Mouse (Mus musculus) ES-CJ7 (cell line): ENCODE results near the gene Pkp4.

Source experiments
- DNase-seq: peaks from one replicate; pipeline ENCODE4 v3.0.0; 2011; ENCODE audit warnings: low read depth, low spot score

Gene Pkp4

GRCm38 (mm10) chr2:59338926-59339325 is 178.3 kb downstream of the Pkp4 start:
- DNase-seq, result no peak

DNA sequence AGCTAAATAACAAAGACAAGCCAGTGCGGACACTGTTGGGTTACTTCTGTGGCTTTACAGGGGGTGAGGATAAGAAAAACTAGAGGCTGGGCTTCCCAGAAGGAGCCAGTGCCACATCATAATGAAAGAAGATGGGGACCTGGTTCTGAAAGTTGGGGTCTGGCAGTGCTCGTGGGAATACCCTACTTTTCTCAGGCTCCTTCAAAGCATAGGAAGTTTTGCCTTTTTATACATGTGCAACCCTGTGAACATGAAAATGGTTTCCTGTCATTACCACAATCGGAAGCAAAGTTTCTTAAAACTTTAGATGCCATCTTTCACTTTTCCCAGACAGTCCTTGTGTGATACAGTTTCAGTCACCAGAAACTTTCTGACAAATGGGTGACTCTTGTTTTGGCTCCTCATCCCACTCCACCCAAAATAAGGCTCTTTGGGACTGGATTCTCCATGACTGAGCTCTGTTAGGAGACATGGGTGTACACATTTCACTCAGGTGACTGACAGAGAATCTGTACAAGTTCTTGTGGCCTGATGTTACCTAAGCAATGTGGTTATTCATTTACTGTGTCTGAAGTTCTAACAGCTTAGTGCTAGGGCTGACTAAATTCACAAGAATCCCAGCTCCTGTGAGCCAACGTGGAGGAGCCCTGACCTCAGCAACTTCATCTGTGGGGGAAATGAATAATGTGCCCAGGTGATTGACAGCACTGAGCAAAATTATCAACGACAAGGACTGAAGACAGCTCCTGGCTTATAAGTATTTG is 179.3 kb downstream of the Pkp4 start:
- DNase-seq, result no peak

GRCm38 (mm10) chr2:59340878-59341277 is 180.2 kb downstream of the Pkp4 start:
- DNase-seq, result no peak

- DNase-seq, result no peak
Observed at GRCm38 (mm10) chr2:59342591-59343210, 182.1 kb downstream of the Pkp4 start.

DNA sequence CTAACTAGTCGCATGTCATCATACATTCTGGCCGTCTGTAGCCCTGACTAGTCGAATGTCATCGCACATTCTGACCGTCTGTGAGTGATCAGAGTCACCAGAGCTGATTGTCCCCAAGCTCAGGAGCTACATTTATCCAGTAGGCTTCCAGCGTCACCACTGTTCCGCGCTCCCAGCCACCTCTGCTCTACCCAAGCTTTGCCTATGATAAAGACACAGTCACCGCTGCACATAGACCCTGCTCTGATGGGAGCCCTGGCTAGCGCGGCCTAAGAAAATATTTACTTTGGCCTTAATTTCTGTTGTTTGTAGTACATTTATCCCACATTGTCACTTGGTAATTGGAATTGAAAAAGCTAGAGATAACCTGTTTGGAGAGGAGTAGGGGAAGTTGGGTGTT is 183.2 kb downstream of the Pkp4 start:
- DNase-seq, result no peak

GRCm38 (mm10) chr2:59344699-59345098 is 184.0 kb downstream of the Pkp4 start:
- no peak for DNase-seq

DNA sequence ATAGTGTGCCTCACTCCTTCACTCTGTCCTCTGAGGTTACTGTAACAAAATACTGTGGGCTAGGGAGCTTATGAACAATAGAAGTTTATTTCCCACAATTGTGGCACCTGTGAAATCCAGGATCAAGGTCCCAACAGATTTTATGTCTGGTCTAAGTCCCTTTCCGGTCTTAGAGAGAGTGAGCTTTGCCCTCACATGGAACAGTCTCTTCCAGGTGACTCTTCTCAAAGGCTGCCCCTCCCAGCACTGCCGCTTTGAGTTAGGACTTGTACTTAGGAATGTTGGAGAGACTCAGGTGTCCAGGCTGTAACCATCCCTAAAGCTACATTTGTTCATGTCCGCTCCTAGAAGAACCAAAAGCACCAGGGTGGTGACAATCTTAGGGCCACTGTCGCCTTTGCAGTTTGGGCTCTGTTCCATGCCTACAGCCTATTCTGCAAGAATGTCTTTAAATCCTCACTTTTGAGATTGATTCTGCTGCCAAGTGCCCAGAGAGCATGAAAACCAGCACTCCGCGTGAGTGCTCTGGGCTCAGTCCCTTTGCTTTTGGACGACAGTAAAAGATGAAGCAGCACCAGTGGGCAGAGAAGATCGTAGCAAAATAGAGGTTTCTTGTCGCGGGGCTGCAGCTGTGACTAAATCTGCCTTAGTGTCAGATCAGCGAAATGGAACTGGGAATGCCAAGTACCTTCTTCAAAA is 184.6 kb downstream of the Pkp4 start:
- DNase-seq, result no peak

GRCm38 (mm10) chr2:59346443-59346842 is 185.8 kb downstream of the Pkp4 start:
- peak; percentile 20 for DNase-seq

DNA sequence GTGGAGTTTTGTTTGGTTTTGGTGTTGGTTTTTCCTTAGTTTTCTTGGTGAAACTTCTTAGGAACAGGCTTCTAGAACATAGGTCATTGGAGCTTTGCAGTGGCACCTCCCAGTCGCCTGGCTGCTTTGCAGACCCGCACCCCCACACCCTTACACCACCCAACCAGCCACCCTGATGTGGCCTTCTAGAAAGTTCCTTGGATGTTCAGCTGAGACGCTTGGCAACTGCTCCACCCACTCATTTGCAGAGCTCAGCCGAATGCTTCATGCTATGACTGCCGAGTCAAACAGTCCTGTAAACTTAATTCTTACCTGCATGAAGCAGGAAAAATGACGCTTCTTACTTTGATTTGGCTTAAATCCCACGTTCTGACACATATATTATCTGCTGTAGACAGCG is 187.9 kb downstream of the Pkp4 start:
- no peak for DNase-seq

DNA sequence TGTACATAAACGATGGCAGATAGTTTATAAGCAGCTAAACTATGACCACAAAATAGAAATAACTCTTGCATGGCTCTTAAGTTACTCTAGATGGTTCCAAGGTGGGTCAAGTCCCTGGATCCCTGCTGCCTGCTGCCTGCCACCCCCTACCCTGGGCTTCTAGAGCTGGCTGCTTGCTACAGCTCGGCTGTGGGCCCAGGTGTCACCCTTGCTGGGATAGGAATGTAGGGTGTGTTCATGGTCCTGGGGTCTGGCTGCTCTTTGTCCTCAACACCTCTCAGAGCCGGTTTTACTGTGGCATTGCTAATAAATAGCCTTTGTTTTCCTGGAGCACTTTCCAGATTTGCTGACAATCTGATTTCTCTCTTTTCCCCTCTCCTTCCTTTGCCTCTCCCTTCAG is 189.4 kb downstream of the Pkp4 start:
- DNase-seq, result peak; percentile 34

DNA sequence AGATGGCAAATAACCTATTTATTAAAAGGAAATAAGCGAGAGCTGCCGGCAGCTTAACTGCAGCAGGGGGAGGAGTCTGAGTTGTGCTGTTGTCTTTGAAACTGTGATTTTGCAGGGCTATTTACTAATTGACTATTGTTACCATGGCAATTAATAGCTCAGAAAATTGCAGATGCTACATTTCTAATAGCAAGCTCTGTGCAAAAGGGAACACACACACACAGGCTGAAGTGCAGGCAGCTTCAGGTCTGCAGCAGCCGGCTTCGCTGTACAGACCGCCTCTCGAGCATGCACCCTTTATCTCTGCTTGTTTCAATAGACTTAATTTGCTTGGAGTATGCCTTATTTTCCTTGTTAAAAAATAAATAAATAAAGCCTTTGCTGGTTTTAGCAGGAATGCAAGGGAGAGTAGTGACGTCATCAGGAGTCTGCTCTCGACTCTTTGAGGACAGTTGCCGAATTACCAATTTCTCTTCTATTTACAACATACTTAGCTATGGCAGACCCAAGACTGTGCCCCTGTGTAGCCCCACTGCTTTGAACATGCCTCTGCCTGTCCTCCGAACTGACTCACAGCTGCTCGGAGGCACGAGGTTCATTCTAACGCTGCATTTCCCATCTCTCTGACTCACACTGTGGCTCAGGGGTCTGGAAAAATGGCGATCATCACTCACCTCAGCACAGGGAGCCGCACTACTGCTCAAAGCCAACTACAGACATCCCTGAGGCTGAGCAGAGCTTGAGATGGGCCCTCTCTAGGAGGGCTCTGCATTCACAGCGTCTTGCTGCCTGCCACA is 190.9 kb downstream of the Pkp4 start:
- no peak for DNase-seq

DNA sequence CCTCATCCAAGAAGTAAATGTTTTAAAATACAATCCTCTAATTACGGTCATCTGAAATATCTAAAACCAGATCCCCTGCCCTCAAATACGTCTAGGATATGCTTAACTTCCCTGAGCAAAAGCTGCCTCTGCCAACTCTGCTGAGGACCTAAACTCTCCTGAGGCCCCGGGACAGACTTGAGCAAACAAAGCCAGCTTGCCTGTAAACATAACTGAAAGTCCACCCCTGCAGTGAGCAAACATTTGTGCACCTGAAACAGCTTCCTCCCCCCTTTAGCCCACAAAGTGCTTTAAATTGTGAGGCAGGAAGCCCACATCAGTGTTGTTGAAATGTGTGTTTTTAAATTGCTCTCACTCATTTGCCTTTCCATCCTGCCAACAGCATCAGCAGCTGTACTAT is 193.2 kb downstream of the Pkp4 start:
- no peak for DNase-seq

DNA sequence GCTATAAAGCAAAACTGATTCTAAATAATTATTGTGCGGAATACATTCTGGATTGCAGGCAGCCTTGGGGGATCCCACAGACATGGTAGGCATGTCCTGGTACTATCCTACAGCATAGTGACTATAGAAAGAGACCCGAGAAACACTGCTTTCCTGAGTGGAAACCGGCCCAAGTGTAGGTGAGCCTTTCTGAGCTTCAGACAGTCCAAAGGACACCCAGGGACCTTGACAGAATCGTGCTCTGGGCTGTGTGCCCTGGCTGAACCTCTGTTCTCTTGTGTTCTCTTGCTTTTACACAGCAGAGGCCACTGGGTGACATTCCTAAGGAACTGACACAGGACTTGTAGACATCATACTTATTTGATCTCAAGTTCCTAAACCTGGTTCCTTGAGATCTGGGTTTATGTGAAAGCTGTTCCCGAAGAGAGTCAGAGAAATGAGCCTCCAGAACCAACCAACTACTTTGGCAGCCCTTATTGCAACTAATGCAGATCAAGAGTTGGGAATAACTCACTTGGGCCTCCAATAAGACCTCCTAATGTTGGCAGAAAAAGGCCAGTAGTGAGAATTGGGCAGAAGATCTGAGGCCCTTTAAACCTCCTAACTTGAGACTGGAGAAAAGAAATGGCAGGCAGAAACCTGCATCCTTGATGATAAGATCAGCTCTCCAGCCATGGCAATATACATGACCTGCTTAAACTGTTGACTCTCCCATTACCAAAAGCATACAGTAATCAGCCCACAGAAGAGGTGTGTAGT is 195.1 kb downstream of the Pkp4 start:
- DNase-seq, result no peak

GRCm38 (mm10) chr2:59359760-59360342 is 199.2 kb downstream of the Pkp4 start:
- no peak for DNase-seq

DNA sequence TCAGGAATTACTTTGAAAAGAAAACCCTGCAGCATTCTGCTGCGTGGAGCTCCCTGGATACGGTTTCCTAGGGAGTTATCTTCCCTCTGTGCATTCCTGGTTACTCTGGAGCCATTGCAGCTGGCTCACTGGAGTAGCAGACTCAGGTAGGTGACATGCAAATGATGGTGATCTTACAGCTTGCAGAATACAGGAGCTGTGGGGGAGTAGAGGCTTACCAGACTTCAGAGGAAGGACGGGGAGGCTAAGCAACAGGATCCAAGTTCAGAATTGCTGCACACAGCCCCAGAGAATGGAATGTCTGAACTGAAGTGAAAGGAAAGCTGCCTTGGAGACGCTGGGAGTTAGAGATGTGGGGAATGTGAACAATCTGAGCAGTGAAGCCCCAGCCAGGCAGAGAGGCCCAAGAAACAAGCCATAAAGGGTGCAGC is 200.7 kb downstream of the Pkp4 start:
- DNase-seq, result no peak

DNA sequence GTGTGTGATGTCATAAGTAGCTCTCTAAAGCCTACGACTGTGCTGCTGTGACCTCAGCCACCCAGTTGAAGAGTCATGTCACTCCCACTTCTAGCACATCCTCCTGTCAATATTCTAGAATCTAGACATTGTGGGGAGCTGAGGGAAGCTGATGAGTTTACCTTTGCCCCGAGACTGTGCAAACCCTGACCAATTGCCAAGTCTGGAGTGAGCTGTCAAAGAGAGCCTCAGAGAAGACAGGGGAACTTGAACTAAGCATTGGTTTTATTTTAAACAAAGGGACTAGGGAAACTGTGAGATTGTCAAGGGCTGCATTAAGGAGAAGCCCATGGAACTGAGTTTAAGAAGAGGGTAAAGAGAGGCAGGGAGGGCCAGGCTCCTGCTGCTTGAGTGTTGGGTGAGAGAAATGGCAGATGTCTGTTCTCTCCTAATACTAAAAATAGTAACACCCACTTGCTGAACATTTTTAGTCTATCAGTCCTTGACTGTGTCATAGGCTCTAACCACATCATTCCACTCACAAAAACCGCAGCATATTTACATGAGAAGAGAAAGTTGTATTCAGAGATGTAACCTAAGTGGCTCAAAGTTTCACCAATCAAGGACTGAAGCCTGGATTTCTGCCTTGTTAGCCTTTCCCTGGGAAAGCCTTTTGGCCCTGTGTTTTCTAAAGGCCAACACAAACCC is 203.6 kb downstream of the Pkp4 start:
- no peak for DNase-seq

DNA sequence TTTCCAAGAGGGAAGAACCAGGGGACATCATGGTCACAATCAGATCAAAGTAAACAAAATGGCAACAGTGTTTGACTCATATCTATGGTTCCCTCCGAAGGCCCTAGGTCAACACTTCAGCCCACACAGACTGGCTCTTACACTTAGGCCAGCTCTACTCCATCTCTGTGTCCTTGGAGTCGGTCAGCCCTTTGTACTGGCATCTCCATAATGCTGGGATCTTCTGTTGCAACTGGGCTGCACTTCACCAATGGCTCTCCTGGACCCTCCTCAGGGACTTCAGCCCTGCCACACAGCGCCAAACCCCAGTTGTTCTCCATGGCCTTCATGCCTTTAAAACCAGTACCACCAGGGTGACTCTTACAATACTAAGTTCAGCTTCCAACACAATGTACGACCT is 206.5 kb downstream of the Pkp4 start:
- no peak for DNase-seq

DNA sequence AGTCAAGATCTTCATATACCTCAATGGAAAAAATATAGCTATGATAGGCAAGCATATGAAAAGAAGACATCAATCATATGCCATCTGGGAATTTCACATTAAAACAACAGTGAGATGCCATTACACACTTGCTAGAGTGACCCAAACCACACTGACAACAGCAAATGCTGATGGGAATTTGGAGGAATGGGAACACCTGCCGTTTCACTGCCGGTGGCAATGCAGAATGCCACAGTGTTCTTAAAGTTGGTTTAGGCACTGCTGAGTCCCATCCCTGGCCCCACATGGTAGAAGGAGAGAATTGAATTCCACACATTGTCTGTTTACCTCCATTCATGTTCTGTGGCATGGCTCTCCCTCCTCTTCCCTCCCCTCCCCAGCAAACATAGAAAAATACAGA is 212.5 kb downstream of the Pkp4 start:
- DNase-seq, result no peak

- DNase-seq, result peak; percentile 41
Observed at GRCm38 (mm10) chr2:59378096-59378495, 217.4 kb downstream of the Pkp4 start.

DNA sequence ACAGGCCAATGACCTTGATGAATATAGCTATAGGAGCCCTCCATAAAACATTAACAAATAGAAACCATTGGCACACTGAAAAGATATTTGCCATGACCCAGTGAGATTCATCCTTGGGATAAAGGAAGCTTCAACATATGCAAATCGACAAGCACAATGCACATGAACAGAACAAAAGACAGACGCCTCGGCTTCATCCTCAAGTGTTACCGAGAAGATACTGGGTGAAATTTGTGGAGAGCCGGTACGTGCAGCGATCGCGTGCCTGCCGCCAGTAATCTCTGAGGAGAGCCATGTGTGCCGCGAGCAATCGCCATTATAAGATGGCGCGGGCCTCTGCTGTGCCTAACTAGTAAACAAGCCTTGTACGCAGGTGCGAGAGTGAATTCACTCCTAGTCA is 218.2 kb downstream of the Pkp4 start:
- DNase-seq, result peak; percentile 46
